Mouse (Mus musculus) kidney, postnatal 4 days (tissue): Measurements from ENCODE around the gene Lsamp.

ENCODE experiments used
- DNase-seq, 2 experiments: peaks; one replicate each; pipeline ENCODE4 v3.0.0; 2021; ENCODE audit warnings: mixed read lengths in 2 of 2

Lsamp gene

GRCm38 (mm10) chr16:41820369-41820768 lies 1836.2 kb downstream of the Lsamp start:
- no peak for DNase-seq

GRCm38 (mm10) chr16:41826899-41827604 lies 1842.9 kb downstream of the Lsamp start:
- no peak for DNase-seq

GRCm38 (mm10) chr16:41827605-41827948 lies 1843.4 kb downstream of the Lsamp start:
- DNase-seq = no peak

GRCm38 (mm10) chr16:41834637-41835036 lies 1850.5 kb downstream of the Lsamp start:
- DNase-seq = no peak

GRCm38 (mm10) chr16:41835745-41836144 lies 1851.6 kb downstream of the Lsamp start:
- no peak for DNase-seq

- DNase-seq = peak; percentile 55
These were observed 1855.7 kb downstream of the Lsamp start for GRCm38 (mm10) chr16:41839751-41840404.

- DNase-seq = no peak
These were observed 1862.7 kb downstream of the Lsamp start for GRCm38 (mm10) chr16:41846903-41847302.

GRCm38 (mm10) chr16:41871917-41872593 lies 1887.9 kb downstream of the Lsamp start:
- no peak for DNase-seq

GRCm38 (mm10) chr16:41888546-41889165 lies 1904.5 kb downstream of the Lsamp start:
- no peak for DNase-seq

GRCm38 (mm10) chr16:41900783-41901182 lies 1916.6 kb downstream of the Lsamp start:
- DNase-seq = no peak

GRCm38 (mm10) chr16:41903654-41904053 lies 1919.5 kb downstream of the Lsamp start:
- DNase-seq = no peak

- DNase-seq = no peak
These were observed 1928.5 kb downstream of the Lsamp start for GRCm38 (mm10) chr16:41912584-41913193.

GRCm38 (mm10) chr16:41913346-41913745 lies 1929.2 kb downstream of the Lsamp start:
- DNase-seq = no peak

GRCm38 (mm10) chr16:41916342-41916741 lies 1932.2 kb downstream of the Lsamp start:
- DNase-seq = no peak

- no peak for DNase-seq
These were observed 1933.1 kb downstream of the Lsamp start for GRCm38 (mm10) chr16:41917057-41917821.

- no peak for DNase-seq
These were observed 1945.4 kb downstream of the Lsamp start for GRCm38 (mm10) chr16:41929546-41929945.

GRCm38 (mm10) chr16:41935701-41936100 lies 1951.5 kb downstream of the Lsamp start:
- no peak for DNase-seq

GRCm38 (mm10) chr16:41936908-41937595 lies 1952.9 kb downstream of the Lsamp start:
- no peak for DNase-seq

- peak; percentile 4 to 6 for DNase-seq
These were observed 1953.4 kb downstream of the Lsamp start for GRCm38 (mm10) chr16:41937596-41937990.

- DNase-seq = peak; percentile 4 to 24
These were observed 1954.1 kb downstream of the Lsamp start for GRCm38 (mm10) chr16:41938258-41938657.

GRCm38 (mm10) chr16:41941591-41942315 lies 1957.6 kb downstream of the Lsamp start:
- DNase-seq = no peak
